Mouse (Mus musculus) liver, embryonic 14.5 days (tissue): ENCODE data around the gene Tub.

Experiments used
- CTCF ChIP-seq: IDR thresholded peaks from 2 replicates; pipeline ENCODE4 v1.5.1; 2016; ENCODE audit warnings: antibody characterized with exemption, low read depth, control low read depth
- EP300 ChIP-seq: IDR thresholded peaks from 2 replicates; pipeline ENCODE4 v1.6.1; 2016; ENCODE audit warnings: antibody characterized with exemption, low read depth

DNA sequence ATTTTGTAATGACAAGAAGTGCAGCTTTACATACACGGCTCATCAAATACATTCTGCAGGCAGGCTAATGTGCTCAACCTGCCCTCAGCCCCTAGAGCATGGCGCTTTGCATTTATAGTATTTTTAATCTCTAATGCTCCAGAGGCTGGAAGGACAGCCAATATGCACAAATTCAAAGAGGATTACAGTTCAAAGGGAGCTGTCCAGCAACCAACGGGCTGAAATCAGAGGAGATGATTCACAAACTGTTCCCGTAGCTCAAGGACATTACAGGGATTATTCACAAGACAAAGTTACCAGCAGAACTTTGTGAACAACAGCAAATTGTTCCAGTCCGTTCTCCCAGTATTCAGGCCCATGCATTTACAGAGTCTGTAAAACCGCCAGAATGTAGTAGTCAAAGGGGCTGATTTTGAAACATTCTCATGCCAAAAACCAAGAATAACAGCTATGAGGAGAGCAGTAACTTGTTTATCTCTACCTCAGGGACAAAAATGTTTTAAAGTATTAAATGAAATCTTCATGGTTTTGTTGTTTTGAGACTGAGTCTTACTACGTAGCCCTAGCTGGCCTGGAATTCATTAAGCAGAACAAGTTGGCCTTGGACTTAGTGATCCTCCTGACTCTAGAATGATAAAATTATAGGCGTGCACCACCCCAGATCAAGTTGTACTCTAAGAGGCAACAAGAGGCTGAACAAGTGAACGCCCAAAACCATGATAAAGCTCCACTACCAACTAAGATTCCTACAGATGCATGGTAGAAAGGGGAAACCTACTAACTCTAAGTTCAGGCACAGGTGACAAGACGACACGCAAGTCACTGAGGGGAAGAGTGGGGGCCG lies 132.4 kb downstream of the Tub start:
- TF ChIP-seq EP300 (no peak), CTCF (no peak)
